Mouse (Mus musculus) layer of hippocampus, postnatal 14 days (tissue): ENCODE results near the gene Gm3486. TPM values are rescaled to one million over a fixed set of nuclear protein-coding genes. Genes with fewer than 3 reads are reported as not detected.
"Not testable (repeated sequence)": the region's sequence is repeated elsewhere in the genome, so short reads cannot be mapped to it uniquely, and the experiment has no call there.

Experiments used
- DNase-seq, 2 experiments: peaks; one replicate each; pipeline ENCODE4 v3.0.0; 2021 to 2022; ENCODE audit warnings: low spot score in 2 of 2, mixed read lengths in 1 of 2
- long read RNA-seq, 2 experiments: library from polyadenylated mRNA; stranded (forward); transcript quantifications; one replicate each; pipeline ENCODE4 v2.0.0; 2021
- total RNA-seq, 2 experiments: library from RNA; stranded (reverse); gene quantifications; 2 replicates each; pipeline ENCODE4 v1.2.3; 2021

Gene Gm3486
- total RNA-seq: not detected
- long read RNA-seq, experiment 1: 0 reads
- long read RNA-seq, experiment 2: 0 reads

DNA sequence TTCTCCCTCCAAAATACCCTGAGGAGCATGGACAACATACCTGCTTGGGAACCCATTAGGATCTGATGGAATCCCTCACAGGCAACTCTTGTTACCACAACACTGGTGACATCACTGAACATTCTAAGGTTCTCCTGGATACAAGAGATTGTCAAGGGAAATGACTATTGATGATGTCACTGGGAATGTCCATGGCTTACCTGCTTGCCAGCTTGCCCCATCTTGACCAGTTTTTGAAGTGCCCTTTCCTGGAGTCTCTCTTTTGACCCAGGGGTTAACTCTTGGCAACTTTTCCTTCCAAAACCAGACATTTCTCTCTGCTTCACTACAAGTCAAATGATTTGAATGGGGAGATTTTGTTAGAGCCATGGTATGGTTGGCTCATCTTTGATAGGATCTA, at the start of gene Gm3486:
Gene Gm3486, minus strand, starts transcription at position 101 of the 400 bp plus-strand sequence.
- DNase-seq: not testable (repeated sequence)

GRCm38 (mm10) chr14:41524695-41525094, 35.4 kb upstream of the Gm3486 start:
- DNase-seq: not testable (repeated sequence)

- not testable (repeated sequence) for DNase-seq
Observed at GRCm38 (mm10) chr14:41520683-41521082, 31.4 kb upstream of the Gm3486 start.

DNA sequence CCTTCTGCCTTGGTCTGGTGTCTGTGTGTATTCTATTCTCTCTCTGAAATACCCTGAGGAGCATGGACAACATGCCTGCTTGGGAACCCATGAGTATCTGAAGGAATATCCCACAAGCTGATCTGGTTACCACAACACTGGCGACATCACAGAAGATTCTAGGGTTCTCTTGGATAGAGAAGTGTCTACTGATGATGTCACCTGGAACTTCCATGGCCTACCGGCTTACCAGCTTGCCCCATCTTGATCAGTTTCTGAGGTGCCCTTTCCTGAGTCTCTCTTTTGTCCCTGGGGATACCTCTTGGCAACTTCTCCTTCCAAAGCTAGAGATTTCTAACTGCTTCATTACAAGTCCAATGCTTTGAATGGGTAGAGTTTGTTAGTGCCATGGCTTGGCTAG, 35.9 kb downstream of the Gm3486 start, which contains the start of gene Gm7954:
Gene Gm7954, minus strand, starts transcription at position 101 of the 400 bp plus-strand sequence.
- DNase-seq: not testable (repeated sequence)

Other genes starting within 250 kb of the Gm3486 start
- gene Gm2832, start 210.7 kb downstream of the Gm3486 start, total RNA-seq: not detected
- gene Gm5798, start 140.9 kb downstream of the Gm3486 start, total RNA-seq: not detected
- not detected for gene Gm7945, start 103.1 kb downstream of the Gm3486 start, total RNA-seq
- gene Gm6482, start 81.2 kb downstream of the Gm3486 start, total RNA-seq: not detected
- gene Gm7954, start 36.0 kb downstream of the Gm3486 start, total RNA-seq: not detected
- not detected for gene Gm7970, start 66.1 kb upstream of the Gm3486 start, total RNA-seq
- under 1 TPM in 1 of 2 experiments, not detected in 1; 0.65 TPM for gene 1700049E17Rik2, start 83.7 kb upstream of the Gm3486 start, total RNA-seq
- gene Gm3072, start 135.1 kb upstream of the Gm3486 start, total RNA-seq: not detected
- 1 to 10 TPM in 1 of 2 experiments, not detected in 1; 1.4 TPM for gene Gm3676, start 157.0 kb upstream of the Gm3486 start, total RNA-seq
- not detected for gene Gm8068, start 212.4 kb upstream of the Gm3486 start, total RNA-seq